Mouse (Mus musculus) stomach, embryonic 15.5 days (tissue): ENCODE measurements at regions not wholly inside any gene's neighbourhood (a gene's known extent, or its start where the extent isn't known, plus 50 kb on each side); places are given as distances from the start of the nearest gene placed in this dataset.

ENCODE experiments used
- ATAC-seq: fragments of 200-750 bp; cut with Nextera tagmentation; 2 replicates; pipeline ENCODE4 v1.8.0; 2017; ENCODE audit warnings: low read depth, moderate number of reproducible peaks, moderate TSS enrichment; ENCODE audit not compliant: insufficient read depth, low FRiP score
- H3K27ac ChIP-seq: fragments of 300-500 bp; sonication (generic); 2 replicates; pipeline ENCODE4 v1.5.1; 2015; ENCODE audit warnings: mild to moderate bottlenecking, inconsistent platforms
- H3K27me3 ChIP-seq: fragments of 300-500 bp; sonication (generic); replicated peaks from 2 replicates; pipeline ENCODE4 v1.6.1; 2015; ENCODE audit warnings: inconsistent platforms
- H3K36me3 ChIP-seq: fragments of 300-500 bp; sonication (generic); 2 replicates; pipeline ENCODE4 v1.6.1; 2015; ENCODE audit warnings: inconsistent platforms
- H3K4me1 ChIP-seq: fragments of 300-500 bp; sonication (generic); 2 replicates; pipeline ENCODE4 v1.6.1; 2015; ENCODE audit warnings: inconsistent platforms
- H3K4me2 ChIP-seq: fragments of 300-500 bp; sonication (generic); 2 replicates; pipeline ENCODE4 v1.6.1; 2015; ENCODE audit warnings: mild to moderate bottlenecking, inconsistent platforms
- H3K4me3 ChIP-seq: fragments of 300-500 bp; sonication (generic); replicated peaks from 2 replicates; pipeline ENCODE4 v1.5.1; 2015; ENCODE audit warnings: inconsistent platforms
- H3K9ac ChIP-seq: fragments of 300-500 bp; sonication (generic); 2 replicates; pipeline ENCODE4 v1.6.1; 2015; ENCODE audit warnings: inconsistent platforms
- H3K9me3 ChIP-seq: fragments of 300-500 bp; sonication (generic); 2 replicates; pipeline ENCODE4 v1.6.1; 2016; ENCODE audit warnings: inconsistent platforms
- WGBS: fragments of 180-500 bp; shearing (Covaris S2); methylation state at CpG from one replicate; pipeline ENCODE4 v1.1.7; 2015; 5-methylcytosine and 5-hydroxymethylcytosine counted together

DNA sequence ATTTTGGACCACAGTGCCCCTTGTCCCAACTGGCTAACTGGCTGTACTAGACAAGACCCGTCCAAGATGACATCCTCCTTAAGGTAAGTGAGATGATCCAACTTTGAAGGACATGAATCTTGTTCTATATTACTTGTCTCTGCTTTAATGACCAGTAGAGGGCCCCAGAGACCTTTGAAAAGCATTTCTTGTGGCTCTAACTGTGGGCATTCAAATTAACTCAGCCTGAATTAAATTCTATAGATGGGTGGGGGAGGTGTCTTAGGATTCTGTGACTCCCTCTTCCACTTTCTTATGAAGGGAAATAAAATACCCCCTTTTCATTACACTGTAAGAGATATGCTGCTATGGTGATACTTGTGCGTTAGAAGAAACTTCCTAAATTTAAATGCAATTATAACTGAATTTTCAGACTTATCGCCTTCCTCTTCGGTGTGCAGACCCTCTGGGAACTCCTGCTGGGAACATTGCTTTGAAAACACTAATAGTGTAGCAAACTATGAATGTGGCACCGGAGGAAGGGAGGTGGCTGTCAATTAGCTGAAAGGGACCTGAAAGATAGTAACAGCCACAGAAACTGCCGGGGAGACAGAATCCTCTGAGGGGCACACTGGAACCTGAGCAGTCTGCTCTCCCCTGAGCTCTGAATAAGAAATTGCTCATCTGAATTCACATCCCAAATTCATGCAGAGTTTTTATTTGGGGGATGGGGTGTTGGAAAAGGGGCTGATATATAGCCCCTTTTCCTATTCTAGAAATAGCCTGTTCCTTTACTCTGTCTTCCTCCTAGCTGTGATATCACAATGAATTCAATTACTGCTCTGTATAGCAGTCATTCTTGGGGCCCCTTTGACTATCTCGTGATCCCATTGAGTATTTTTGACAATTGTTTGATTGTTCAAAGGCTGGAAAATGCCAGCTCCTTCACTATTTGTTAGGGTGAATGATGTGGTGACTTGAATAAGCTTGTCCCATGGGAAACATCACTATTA is 179.9 kb upstream of the A1bg start:
- Histone ChIP-seq H3K9ac (no peak overlapping the region), H3K36me3 (no peaks in the 10 kb centered on the region), H3K27me3 (no peaks in the 10 kb centered on the region), H3K27ac (no peak overlapping the region), H3K4me3 (no peak overlapping the region), H3K4me1 (no peaks in the 10 kb centered on the region), H3K9me3 (no peaks in the 10 kb centered on the region), H3K4me2 (no peak overlapping the region)
- no peak for ATAC-seq
- WGBS, result 49% methylated on average over 7 of the region's 7 CpGs

DNA sequence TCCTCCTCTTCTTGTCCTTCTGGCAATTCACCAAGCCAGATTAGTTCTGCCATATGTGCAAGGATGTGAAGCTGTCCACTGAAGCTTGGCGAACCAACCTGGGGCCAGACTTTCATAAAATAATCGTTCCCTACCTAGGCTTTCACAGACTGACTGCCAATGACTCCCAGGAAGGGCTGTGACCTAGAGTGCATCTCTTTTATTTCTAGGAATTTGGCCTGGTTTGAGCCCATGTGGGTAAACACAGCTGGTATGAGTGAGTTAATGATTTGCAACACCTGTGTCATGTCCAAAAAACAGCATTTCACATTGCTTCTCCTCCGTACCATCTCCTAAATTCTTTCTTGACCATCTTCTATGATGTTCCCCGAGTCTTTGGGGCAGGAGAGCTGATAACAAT is 178.0 kb upstream of the A1bg start:
- Histone ChIP-seq H3K4me3 (no peak overlapping the region), H3K4me2 (no peak overlapping the region), H3K9ac (no peak overlapping the region), H3K27me3 (no peaks in the 10 kb centered on the region), H3K9me3 (no peaks in the 10 kb centered on the region), H3K4me1 (no peaks in the 10 kb centered on the region), H3K27ac (no peak overlapping the region), H3K36me3 (no peaks in the 10 kb centered on the region)
- WGBS, result 49% methylated on average over 4 of the region's 4 CpGs
- no peak for ATAC-seq

DNA sequence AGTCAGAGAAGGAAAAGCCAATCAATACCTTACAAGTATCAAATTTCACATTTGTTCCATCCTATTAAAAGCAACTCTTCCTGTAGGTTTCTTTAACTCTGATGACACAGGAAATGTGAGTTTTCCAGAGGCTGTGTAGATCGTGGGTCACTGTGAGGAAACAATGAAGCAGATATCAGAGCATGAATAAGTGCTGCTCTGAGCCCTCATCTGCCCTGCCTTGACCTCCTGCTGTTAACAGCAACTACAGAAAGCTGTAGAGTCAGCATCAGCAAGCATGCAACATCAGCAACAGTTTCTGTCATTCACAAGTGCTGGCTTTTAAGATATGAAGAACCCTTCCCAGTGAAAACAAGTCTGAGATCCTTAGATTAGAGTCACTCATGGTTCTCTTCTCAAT is 176.2 kb upstream of the A1bg start:
- ATAC-seq, result no peak
- H3K4me2 ChIP-seq, result no peak overlapping the region
- H3K4me1 ChIP-seq, result no peaks in the 10 kb centered on the region
- no peaks in the 10 kb centered on the region for H3K36me3 ChIP-seq
- no peaks in the 10 kb centered on the region for H3K27me3 ChIP-seq
- no peak overlapping the region for H3K9ac ChIP-seq
- no peaks in the 10 kb centered on the region for H3K9me3 ChIP-seq
- 38% methylated on average over 1 of the region's 1 CpGs for WGBS
- H3K4me3 ChIP-seq, result no peak overlapping the region
- no peak overlapping the region for H3K27ac ChIP-seq

DNA sequence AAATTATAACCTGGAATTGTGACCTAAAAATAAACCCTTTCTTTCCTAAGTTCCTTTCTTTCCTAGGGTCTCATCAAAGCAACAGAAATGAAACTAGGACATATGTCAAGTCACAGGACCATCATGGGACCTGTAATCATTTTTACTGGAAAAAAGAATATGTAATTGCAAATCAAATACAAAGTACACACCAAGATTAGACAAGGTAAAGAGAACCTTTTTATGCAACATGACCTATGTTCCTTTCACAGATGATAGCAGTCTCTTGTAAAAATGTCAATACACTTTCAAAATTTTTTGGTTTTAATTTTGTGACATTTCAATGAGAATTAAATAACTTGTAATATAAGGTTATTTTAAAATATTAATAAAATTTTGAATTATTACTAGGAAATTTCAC is 175.7 kb upstream of the A1bg start:
- no peak for ATAC-seq
- H3K9ac ChIP-seq, result no peak overlapping the region
- H3K27me3 ChIP-seq, result no peaks in the 10 kb centered on the region
- H3K27ac ChIP-seq, result no peak overlapping the region
- no peak overlapping the region for H3K4me2 ChIP-seq
- H3K36me3 ChIP-seq, result no peaks in the 10 kb centered on the region
- no peaks in the 10 kb centered on the region for H3K4me1 ChIP-seq
- no peaks in the 10 kb centered on the region for H3K9me3 ChIP-seq
- no peak overlapping the region for H3K4me3 ChIP-seq

DNA sequence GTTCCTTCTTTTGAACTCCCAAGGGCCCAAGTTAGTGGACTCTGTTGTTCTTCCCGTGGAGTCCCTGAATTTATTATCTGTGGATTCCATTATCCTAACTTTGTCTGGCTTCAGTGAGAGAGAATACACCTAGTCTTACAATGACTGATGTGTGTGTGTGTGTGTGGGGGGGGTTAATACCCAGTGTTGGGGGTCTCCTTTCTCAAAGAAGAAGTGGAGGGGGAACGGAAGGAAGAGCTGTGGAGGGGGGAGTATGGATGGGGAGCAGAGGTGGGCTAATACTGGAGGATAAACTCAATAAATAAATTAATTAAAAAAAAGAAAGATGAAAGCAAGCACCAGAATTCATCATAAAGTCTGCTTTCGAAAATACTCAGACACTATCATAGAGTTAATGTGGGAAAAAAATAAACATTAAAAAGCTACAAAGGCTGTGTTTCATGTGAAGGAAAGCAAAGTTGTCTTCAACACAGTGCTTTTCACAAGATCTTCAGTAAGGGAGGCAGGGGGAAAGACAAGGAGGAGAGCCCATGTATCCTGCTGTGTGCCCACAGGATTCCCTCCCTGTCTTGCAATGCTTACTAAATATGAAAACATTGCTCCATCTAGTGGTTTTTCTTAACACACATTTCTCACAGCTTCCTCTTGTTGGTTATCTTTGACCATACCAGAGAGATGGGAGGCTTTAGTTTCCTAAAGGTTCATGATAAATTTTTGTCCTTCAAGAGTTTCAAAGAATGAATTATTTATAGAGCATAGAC is 173.4 kb upstream of the A1bg start:
- Histone ChIP-seq H3K4me2 (no peak overlapping the region), H3K9ac (no peak overlapping the region), H3K36me3 (no peaks in the 10 kb centered on the region), H3K9me3 (no peaks in the 10 kb centered on the region), H3K4me3 (no peak overlapping the region), H3K27ac (no peak overlapping the region), H3K27me3 (no peaks in the 10 kb centered on the region), H3K4me1 (no peaks in the 10 kb centered on the region)
- WGBS, result 68% methylated on average over 3 of the region's 3 CpGs
- no peak for ATAC-seq

DNA sequence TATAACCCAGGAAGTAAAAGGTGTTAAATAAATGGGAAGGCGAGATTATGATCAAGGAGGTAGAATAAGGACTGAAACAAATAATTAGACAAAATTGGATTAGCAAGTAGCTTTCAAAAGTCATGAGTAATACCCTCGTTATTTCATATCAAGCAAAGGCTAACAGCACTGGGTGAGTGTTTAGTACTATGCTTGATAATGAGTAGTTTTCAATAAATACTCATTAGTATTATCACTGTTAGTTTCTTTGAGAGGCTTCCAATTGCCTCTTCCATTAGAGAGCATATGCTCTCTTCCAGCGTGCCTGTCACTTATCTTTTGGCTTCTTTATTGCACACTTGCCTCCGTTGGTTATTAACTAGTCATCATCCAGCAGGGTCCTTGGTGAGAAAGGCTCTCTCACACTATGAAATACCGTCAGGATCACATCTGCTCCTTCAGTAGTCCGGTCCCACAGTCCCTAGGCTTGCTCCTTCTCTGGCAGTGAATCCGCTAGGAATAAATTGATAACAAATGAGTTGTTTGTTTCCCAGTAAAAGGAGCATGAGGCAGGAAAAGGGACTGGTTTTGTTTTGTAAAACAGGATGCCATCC is 132.3 kb upstream of the A1bg start:
- Histone ChIP-seq H3K36me3 (no peaks in the 10 kb centered on the region), H3K4me1 (no peaks in the 10 kb centered on the region), H3K9me3 (no peaks in the 10 kb centered on the region), H3K27me3 (no peaks in the 10 kb centered on the region), H3K4me3 (no peak overlapping the region), H3K9ac (no peak overlapping the region), H3K27ac (no peak overlapping the region), H3K4me2 (no peak overlapping the region)
- 60% methylated on average over 7 of the region's 7 CpGs for WGBS
- ATAC-seq, result no peak

DNA sequence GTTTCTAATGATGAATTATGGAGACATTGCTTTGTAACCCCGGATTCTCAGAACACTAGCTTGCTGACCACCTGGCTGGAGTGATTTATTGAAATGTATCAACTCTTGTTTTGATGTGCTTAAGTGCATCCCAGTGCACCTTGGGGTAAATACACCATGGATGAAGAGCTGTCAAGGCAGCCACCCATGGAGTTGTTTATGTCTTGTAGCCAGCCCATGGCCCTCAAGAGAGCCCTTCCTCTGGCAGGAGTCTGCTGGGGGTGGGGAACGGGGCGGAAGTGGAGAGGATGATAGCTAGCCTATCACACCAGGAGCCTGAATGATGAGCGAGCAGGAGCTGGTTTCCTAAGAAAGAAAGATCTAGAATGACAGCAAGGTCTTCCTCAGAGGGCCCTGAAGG is 128.6 kb upstream of the A1bg start:
- 43% methylated on average over 4 of the region's 4 CpGs for WGBS
- Histone ChIP-seq H3K27me3 (no peaks in the 10 kb centered on the region), H3K27ac (no peak overlapping the region), H3K9ac (no peak overlapping the region), H3K36me3 (no peaks in the 10 kb centered on the region), H3K9me3 (no peaks in the 10 kb centered on the region), H3K4me2 (no peak overlapping the region), H3K4me3 (no peak overlapping the region), H3K4me1 (no peaks in the 10 kb centered on the region)
- ATAC-seq, result no peak

DNA sequence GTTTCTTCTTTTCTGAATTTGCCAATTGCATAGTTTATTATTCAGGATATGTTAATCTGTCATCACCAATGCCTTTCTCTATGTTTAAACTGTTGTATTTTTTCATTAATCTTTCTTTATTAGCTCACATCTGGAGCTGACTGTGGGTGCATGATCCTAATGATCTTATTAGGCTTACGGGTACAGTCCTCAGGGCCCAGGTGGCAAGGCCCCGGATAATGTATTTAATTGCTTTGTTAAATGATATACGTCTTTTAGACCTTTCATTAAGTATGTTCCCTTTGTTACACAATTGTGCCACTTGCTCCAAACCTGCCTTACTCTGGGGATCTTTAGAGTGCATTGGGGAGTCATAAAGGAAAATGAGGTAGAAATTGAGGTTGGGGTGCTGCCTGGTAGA is 86.7 kb upstream of the A1bg start:
- Histone ChIP-seq H3K9me3 (no peaks in the 10 kb centered on the region), H3K4me2 (no peak overlapping the region), H3K36me3 (no peaks in the 10 kb centered on the region), H3K9ac (no peak overlapping the region), H3K4me3 (no peak overlapping the region), H3K27me3 (no peaks in the 10 kb centered on the region), H3K27ac (no peak overlapping the region), H3K4me1 (no peaks in the 10 kb centered on the region)
- 80% methylated on average over 3 of the region's 3 CpGs for WGBS
- ATAC-seq, result no peak

DNA sequence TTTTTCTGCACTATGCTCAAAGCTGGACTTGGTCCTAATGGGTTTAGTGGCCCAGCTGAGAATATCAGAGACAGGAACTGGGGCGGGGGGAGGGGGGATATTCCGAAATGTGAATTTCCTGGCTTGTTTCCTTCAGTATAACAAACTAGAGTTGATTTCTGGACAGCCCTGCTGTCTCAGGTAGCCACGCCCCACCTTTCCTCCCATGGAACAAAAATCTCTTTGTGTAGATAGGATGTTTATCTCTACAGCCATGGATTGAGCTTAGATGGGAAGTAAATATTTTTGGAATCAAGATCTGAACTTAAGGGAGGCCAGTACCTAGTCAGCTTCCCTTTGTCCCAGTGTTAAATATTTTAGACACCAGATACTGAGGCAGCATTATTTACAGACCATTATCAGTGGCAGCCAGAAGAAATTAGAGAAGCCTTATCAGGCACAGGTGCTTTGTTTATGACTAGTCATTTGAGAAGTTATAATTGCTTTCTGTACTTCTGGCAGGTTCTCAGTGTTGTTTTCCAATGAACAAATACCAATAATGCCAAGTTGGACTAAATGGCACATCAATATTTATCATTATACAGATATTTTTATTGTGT is 84.7 kb upstream of the A1bg start:
- no peak overlapping the region for H3K4me3 ChIP-seq
- no peak for ATAC-seq
- H3K36me3 ChIP-seq, result no peaks in the 10 kb centered on the region
- no peaks in the 10 kb centered on the region for H3K27me3 ChIP-seq
- no peak overlapping the region for H3K27ac ChIP-seq
- H3K9me3 ChIP-seq, result no peaks in the 10 kb centered on the region
- H3K4me2 ChIP-seq, result no peak overlapping the region
- no peaks in the 10 kb centered on the region for H3K4me1 ChIP-seq
- H3K9ac ChIP-seq, result no peak overlapping the region
- WGBS, result 55% methylated on average over 3 of the region's 3 CpGs

DNA sequence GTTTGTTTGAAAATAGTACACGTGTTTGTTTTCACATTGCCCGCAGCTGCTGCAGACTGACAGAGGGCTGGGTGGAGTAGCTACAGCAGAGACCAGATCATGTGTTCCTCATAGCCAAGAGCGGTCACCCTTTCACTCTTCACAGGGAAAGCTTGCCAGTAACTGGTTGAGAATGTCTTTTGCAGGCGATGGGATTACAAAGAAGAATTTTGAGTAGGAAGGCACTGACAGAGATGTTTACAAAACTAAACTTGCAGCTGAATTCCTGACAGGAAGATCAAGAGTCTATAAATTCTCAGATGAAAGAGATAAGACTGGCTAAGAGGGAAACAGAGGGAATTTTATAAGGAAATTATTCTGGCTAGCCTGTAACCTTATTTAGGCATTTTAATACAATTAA is 83.8 kb upstream of the A1bg start:
- Histone ChIP-seq H3K36me3 (no peaks in the 10 kb centered on the region), H3K27me3 (no peaks in the 10 kb centered on the region), H3K4me2 (no peak overlapping the region), H3K4me1 (no peaks in the 10 kb centered on the region), H3K4me3 (no peak overlapping the region), H3K9me3 (no peaks in the 10 kb centered on the region), H3K27ac (no peak overlapping the region), H3K9ac (no peak overlapping the region)
- WGBS, result 31% methylated on average over 4 of the region's 4 CpGs
- ATAC-seq, result no peak

DNA sequence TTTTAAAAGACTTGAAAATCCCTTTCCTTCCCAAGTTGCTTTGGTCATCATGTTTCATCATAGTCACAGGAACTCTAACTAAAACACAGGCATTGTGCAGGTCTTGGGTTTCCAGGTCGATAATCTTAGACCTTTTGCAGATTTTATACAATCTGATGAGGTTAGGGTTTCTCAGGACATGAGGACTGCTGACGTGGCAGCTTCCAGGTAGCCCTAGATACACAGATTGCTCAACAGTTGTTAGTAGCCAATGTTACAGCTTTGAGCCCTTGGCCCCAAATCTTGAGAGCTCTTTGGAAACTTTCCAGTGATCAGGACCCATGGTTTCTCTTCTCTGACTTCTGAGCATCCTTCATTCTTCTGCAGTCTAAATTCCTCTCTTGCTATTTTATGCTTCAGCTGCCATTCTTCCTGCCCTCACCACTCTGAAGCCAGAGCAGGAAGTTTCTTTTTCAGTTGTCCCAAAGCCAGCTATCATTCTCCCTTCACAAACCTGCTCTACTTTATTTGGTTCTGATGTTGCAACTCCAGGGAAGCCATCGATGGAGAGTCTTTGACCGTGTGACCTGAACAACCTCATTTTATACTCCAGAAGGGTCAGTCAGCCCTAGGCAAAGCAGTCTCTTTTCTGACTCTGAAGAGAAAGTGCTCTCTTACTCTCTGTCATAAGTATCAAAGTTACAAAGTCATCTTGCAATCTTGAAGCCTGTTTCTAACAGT is 71.3 kb upstream of the A1bg start:
- 77% methylated on average over 4 of the region's 4 CpGs for WGBS

More for the DNA sequence above, 71.3 kb upstream of the A1bg start:
- Histone ChIP-seq H3K27me3 (no peaks in the 10 kb centered on the region), H3K4me3 (no peak overlapping the region), H3K4me1 (no peaks in the 10 kb centered on the region), H3K4me2 (no peak overlapping the region), H3K36me3 (no peaks in the 10 kb centered on the region), H3K9me3 (no peaks in the 10 kb centered on the region), H3K27ac (no peak overlapping the region), H3K9ac (no peak overlapping the region)
- no peak for ATAC-seq
